In genomic region chr9:50850271-50850670, GRCm38 (mm10) we compare ENCODE assay signal across 13 mouse cellular contexts. TPM values are rescaled to one million over a fixed set of nuclear protein-coding genes. Genes with fewer than 3 reads are reported as not detected.
A peak's percentile ranks its signal among the peaks of the same experiment; 100 is the strongest.
DNase-seq lines count a peak whose midpoint lies in the region; ATAC-seq lines count a peak whose summit lies in the region.
"Had no signal": no experiment of that assay in that cellular context is flagged by ENCODE, and none has a peak within 500 bp of the region (broad histone marks: within the 10 kb centered on the region; RNA-seq: fewer than 3 reads in every experiment).

No protein-coding gene starts in this region.

- 22% methylated on average over 11 of the region's 11 CpGs for WGBS in embryonic facial prominence, embryonic 14.5 days
- 36% methylated on average over 11 of the region's 11 CpGs for WGBS in limb, embryonic 15.5 days

- H3K9ac ChIP-seq in embryonic facial prominence, embryonic 14.5 days (ENCODE audit: low read depth, low read length): peak overlapping the region; percentile 5; the same call in 1 of the 2 replicates
- H3K9ac ChIP-seq in limb, embryonic 15.5 days: no peak overlapping the region

- peak; percentile 35 to 57 for DNase-seq in kidney, postnatal 4 days
- DNase-seq in kidney, postnatal 14 days: no peak
- DNase-seq in Muller cell, postnatal 12 days (ENCODE audit: inconsistent ontology term): peak; percentile 48
- DNase-seq in embryonic facial prominence, embryonic 14.5 days (ENCODE audit: low spot score): peak; percentile 33
- DNase-seq in urinary bladder, postnatal 4 days (ENCODE audit: low spot score in 2 of 2): no peak
- DNase-seq: adrenal gland, postnatal 36 days; cerebellum, postnatal 10 days; gastrocnemius, postnatal 10 days; kidney, adult 8-10 months; right cerebral cortex, postnatal 4 days; thymus, postnatal 4 days had no signal

- H3K4me3 ChIP-seq in embryonic facial prominence, embryonic 14.5 days (ENCODE audit: low read depth, low read length): no peak overlapping the region
- H3K4me3 ChIP-seq in limb, embryonic 15.5 days: no peak overlapping the region

- ATAC-seq in embryonic facial prominence, embryonic 14.5 days (ENCODE audit: low read depth): peak; percentile 28; the same call in 1 of the 2 replicates
- no peak for ATAC-seq in limb, embryonic 15.5 days (ENCODE audit: insufficient number of reproducible peaks, low FRiP score, low TSS enrichment, low read depth)
- ATAC-seq in CD4-positive, CD25-positive, alpha-beta regulatory T cell, adult 4 months: no peak

- H3K36me3 ChIP-seq in embryonic facial prominence, embryonic 14.5 days (ENCODE audit: control insufficient read depth, insufficient read depth, low read length): no peaks in the 10 kb centered on the region
- H3K36me3 ChIP-seq in limb, embryonic 15.5 days: no peaks in the 10 kb centered on the region

- H3K9me3 ChIP-seq in embryonic facial prominence, embryonic 14.5 days (ENCODE audit: control insufficient read depth, low read length): no peaks in the 10 kb centered on the region
- H3K9me3 ChIP-seq in limb, embryonic 15.5 days: no peaks in the 10 kb centered on the region

- peaks cover 15% of the 10 kb centered on the region for H3K4me1 ChIP-seq in embryonic facial prominence, embryonic 14.5 days (ENCODE audit: control insufficient read depth, insufficient read depth, low read length)
- H3K4me1 ChIP-seq in limb, embryonic 15.5 days: peaks cover 22% of the 10 kb centered on the region

- peak overlapping the region; percentile 40 for H3K4me2 ChIP-seq in embryonic facial prominence, embryonic 14.5 days (ENCODE audit: low read depth, low read length)
- 0 out of 2 replicates have a peak overlapping the region, but pooled peaks have one; percentile 11 for H3K4me2 ChIP-seq in limb, embryonic 15.5 days

- H3K27ac ChIP-seq in embryonic facial prominence, embryonic 14.5 days (replicated peaks; ENCODE audit: low read depth, low read length): no peak overlapping the region
- H3K27ac ChIP-seq in limb, embryonic 15.5 days: no peak overlapping the region

- no peaks in the 10 kb centered on the region for H3K27me3 ChIP-seq in embryonic facial prominence, embryonic 14.5 days (replicated peaks; ENCODE audit: control insufficient read depth, insufficient read depth, low read length)
- H3K27me3 ChIP-seq in limb, embryonic 15.5 days: no peaks in the 10 kb centered on the region

RNA-seq across cellular contexts. Expression of gene Ppp2r1b, which starts 5.2 kb away (rescaled TPM):
- 55.7 and 60.0 TPM in 2 replicates for polyA plus RNA-seq in embryonic facial prominence, embryonic 14.5 days (2014; fragmentation: Nextera tagmentation; extraction: Ambion mirVana)
- polyA plus RNA-seq in limb, embryonic 15.5 days (2015; fragmentation: Nextera tagmentation; extraction: Ambion mirVana): 48.6 and 49.0 TPM in 2 replicates
- polyA plus RNA-seq in CD4-positive, CD25-positive, alpha-beta regulatory T cell, adult 4 months (2017; shearing (Covaris generic)): 10 to 100 TPM; 58.6 to 79.7 TPM

Comparison
In these comparisons a context has a peak if more than half of its experiments do, and no peak if none do; other contexts are left out.
1. DNase-seq: peak in kidney, postnatal 4 days (2 of 2), Muller cell, postnatal 12 days (single experiment) and embryonic facial prominence, embryonic 14.5 days (single experiment); none in kidney, postnatal 14 days (single experiment) and urinary bladder, postnatal 4 days (0 of 2).